Mouse (Mus musculus) heart, embryonic 13.5 days (tissue): ENCODE results near the gene Tubd1. TPM values are rescaled to one million over a fixed set of nuclear protein-coding genes. Genes with fewer than 3 reads are reported as not detected.

Experiments
- ATAC-seq: fragments of 200-750 bp; cut with Nextera tagmentation; 2 replicates; pipeline ENCODE4 v1.8.0; 2017; ENCODE audit warnings: moderate TSS enrichment; ENCODE audit not compliant: insufficient number of reproducible peaks, low FRiP score, low TSS enrichment; ENCODE audit errors: extremely low read depth
- H3K27ac ChIP-seq: fragments of 300-500 bp; sonication (generic); replicated peaks from 2 replicates; pipeline ENCODE4 v1.5.1; 2015; ENCODE audit warnings: moderate library complexity, mild to moderate bottlenecking, inconsistent platforms
- H3K27me3 ChIP-seq: fragments of 300-500 bp; sonication (generic); replicated peaks from 2 replicates; pipeline ENCODE4 v1.6.1; 2015; ENCODE audit warnings: mild to moderate bottlenecking, inconsistent platforms
- H3K36me3 ChIP-seq: fragments of 300-500 bp; sonication (generic); 2 replicates; pipeline ENCODE4 v1.6.1; 2015; ENCODE audit warnings: mild to moderate bottlenecking, inconsistent platforms
- H3K4me1 ChIP-seq: fragments of 300-500 bp; sonication (generic); 2 replicates; pipeline ENCODE4 v1.6.1; 2015; ENCODE audit warnings: inconsistent platforms
- H3K4me2 ChIP-seq: fragments of 300-500 bp; sonication (generic); 2 replicates; pipeline ENCODE4 v1.6.1; 2015; ENCODE audit warnings: inconsistent platforms, mild to moderate bottlenecking, moderate library complexity
- H3K4me3 ChIP-seq: fragments of 300-500 bp; sonication (generic); 2 replicates; pipeline ENCODE4 v1.5.1; 2015; ENCODE audit warnings: moderate library complexity, mild to moderate bottlenecking, inconsistent platforms
- H3K9ac ChIP-seq: fragments of 300-500 bp; sonication (generic); 2 replicates; pipeline ENCODE4 v1.6.1; 2015; ENCODE audit warnings: inconsistent platforms, mild to moderate bottlenecking, moderate library complexity
- H3K9me3 ChIP-seq: fragments of 300-500 bp; sonication (generic); 2 replicates; pipeline ENCODE4 v1.6.1; 2016; ENCODE audit warnings: inconsistent platforms
- WGBS: fragments of 180-500 bp; shearing (Covaris S2); methylation state at CpG from one replicate; pipeline ENCODE4 v1.1.7; 2015; ENCODE audit warnings: mixed read lengths; 5-methylcytosine and 5-hydroxymethylcytosine counted together
- polyA plus RNA-seq: library from polyadenylated mRNA; unstranded; fragments of >200 nt; fragmentation: Nextera tagmentation; extraction: Ambion mirVana; gene quantifications from 2 replicates; pipeline ENCODE4 v1.2.1, GENCODE M21; 2015

The Tubd1 gene
- polyA plus RNA-seq, 1 experiment from 2014 or later = 11.5 TPM

DNA sequence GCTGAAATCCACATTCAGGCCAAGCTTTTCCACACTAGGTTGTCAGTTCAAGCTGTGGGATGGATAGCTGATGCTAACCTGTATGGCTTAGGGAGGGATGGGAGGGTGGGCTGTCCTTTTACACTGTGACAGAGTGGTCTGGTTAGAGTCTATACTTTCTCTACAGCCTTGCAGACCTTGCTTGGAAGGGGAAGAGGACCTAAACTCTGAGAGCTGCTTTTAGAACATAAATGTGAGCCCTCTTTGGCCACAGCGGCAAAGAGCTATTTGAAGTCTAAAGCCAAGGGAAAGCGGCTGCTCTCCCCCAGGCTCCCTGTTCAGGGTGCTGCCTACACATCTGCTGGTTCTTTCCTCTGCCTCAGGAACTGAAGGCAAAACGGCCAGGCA is 40.8 kb downstream of the Tubd1 start:
- Histone ChIP-seq H3K9me3 (no peaks in the 10 kb centered on the region), H3K4me2 (peak overlapping the region; percentile 73), H3K4me1 (peaks cover 54% of the 10 kb centered on the region), H3K27ac (peak overlapping the region; percentile 97), H3K9ac (peak overlapping the region; percentile 97), H3K36me3 (peaks cover 8% of the 10 kb centered on the region; the same call in 1 of the 2 replicates), H3K4me3 (peak overlapping the region; percentile 78), H3K27me3 (no peaks in the 10 kb centered on the region)
- ATAC-seq = no peak
- WGBS = 20% methylated on average over 3 of the region's 3 CpGs

DNA sequence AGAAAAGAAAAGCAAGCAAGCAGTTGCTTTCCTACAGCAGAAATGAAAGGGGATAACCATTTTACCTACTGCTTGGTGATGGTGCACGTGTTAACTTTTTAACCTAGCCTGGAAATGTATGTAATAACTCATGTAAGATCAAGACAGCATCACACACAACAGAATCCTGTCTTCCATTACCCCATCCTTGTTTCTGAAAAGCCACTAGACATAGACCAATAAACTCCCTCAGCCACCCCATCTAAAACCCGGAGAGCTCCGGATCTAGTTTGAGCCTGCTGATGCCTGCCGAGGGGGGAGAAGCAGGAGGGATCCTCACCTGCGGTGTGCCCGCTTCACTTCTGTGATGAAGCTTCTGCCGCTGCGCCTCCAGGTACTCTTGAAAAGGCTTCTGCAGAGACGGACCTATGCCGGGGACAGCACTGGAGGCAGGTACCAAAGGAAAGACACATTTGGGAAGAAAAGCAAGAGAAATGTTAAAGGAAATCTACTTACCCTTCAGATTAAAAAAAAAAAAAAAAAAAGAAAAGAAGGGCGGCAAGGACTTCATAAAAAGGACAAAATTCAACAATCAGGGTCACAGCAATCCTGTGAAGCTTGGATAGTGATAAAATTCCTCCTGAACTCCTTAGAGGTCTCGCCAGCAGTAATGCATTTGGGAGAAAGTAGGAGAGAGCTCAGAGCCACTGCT is 41.5 kb downstream of the Tubd1 start:
- peak overlapping the region; percentile 78 for H3K4me3 ChIP-seq
- no peak for ATAC-seq
- H3K4me1 ChIP-seq = peaks cover 47% of the 10 kb centered on the region
- peak overlapping the region; percentile 97 for H3K27ac ChIP-seq
- no peaks in the 10 kb centered on the region for H3K27me3 ChIP-seq
- peak overlapping the region; percentile 73 for H3K4me2 ChIP-seq
- WGBS = 4% methylated on average over 12 of the region's 12 CpGs
- peak overlapping the region; percentile 97 for H3K9ac ChIP-seq
- H3K9me3 ChIP-seq = no peaks in the 10 kb centered on the region
- peaks cover 8% of the 10 kb centered on the region; the same call in 1 of the 2 replicates for H3K36me3 ChIP-seq

DNA sequence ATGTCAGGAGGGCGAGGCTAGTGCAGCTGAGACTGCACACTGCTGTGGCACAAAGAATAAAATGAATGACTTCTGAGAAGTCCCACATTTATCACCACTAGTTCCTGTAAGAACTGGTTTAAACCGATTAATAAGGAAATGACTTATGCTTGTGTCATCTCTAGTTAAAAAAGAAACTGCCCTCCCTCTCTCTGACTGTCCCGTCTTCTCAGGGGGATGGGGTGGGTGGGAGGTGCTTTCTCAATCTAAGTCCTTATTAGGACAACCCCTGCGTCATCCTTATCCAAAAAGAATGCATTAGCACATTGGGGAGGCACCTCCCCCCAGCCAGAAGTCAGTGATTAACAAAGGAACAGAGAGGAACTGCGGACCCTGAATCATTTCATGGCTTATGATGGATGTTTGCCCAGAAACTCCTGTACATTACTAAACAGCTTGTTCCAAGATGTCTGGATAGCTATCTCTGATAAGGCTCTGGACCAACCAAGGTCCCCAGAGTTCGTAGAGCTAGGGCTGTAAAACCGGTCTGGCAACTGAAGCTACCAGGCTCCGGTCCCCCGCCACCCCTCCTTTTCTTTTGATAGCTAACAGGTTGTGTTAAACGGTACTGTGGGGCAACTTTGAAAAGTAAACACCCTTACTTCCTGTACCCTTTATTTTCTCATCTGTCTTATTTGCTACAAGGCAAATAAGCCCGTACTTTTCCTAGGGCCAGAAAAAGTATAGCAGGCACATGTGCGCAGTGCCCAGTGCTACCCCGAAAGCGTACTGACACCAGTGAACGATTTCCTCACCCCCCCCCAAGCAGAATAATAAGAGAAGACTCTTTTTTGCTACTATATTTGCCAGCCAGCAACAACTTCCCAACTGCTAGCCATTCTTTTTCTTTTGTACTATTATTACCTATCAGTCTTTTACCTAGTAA is 42.3 kb downstream of the Tubd1 start:
- H3K9ac ChIP-seq = peak overlapping the region; percentile 97
- H3K4me1 ChIP-seq = peaks cover 46% of the 10 kb centered on the region
- H3K4me2 ChIP-seq = peak overlapping the region; percentile 73
- peak; percentile 75; the same call in 1 of the 2 replicates for ATAC-seq
- H3K27ac ChIP-seq = peak overlapping the region; percentile 97
- peaks cover 8% of the 10 kb centered on the region; the same call in 1 of the 2 replicates for H3K36me3 ChIP-seq
- H3K4me3 ChIP-seq = peak overlapping the region; percentile 78
- no peaks in the 10 kb centered on the region for H3K27me3 ChIP-seq
- 4% methylated on average over 15 of the region's 15 CpGs for WGBS
- no peaks in the 10 kb centered on the region for H3K9me3 ChIP-seq

DNA sequence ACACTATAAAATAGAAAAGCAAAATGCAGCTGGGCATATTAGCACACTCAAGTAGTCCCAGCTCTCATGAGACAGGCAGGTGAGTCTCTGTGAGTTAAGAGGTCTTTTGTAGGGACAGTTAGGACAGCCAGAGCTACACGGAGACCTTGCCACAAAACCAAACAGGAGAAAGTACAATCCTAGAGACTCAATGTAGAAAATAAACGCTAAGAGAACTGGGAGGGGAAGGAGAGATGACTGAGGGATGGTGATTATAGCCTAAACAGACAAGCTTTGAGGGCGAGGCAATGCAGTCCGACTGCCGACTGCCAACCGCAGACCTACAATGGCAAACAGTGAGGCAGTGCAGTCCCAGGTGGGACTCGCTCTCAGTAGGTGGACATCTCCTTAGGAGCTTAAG is 43.0 kb downstream of the Tubd1 start:
- 26% methylated on average over 7 of the region's 7 CpGs for WGBS
- no peak for ATAC-seq
- Histone ChIP-seq H3K4me2 (peak overlapping the region; percentile 73), H3K4me1 (peaks cover 47% of the 10 kb centered on the region), H3K36me3 (peaks cover 6% of the 10 kb centered on the region; the same call in 1 of the 2 replicates), H3K9me3 (no peaks in the 10 kb centered on the region), H3K9ac (peak overlapping the region; percentile 97), H3K4me3 (peak overlapping the region; percentile 78), H3K27me3 (no peaks in the 10 kb centered on the region), H3K27ac (peak overlapping the region; percentile 97)

DNA sequence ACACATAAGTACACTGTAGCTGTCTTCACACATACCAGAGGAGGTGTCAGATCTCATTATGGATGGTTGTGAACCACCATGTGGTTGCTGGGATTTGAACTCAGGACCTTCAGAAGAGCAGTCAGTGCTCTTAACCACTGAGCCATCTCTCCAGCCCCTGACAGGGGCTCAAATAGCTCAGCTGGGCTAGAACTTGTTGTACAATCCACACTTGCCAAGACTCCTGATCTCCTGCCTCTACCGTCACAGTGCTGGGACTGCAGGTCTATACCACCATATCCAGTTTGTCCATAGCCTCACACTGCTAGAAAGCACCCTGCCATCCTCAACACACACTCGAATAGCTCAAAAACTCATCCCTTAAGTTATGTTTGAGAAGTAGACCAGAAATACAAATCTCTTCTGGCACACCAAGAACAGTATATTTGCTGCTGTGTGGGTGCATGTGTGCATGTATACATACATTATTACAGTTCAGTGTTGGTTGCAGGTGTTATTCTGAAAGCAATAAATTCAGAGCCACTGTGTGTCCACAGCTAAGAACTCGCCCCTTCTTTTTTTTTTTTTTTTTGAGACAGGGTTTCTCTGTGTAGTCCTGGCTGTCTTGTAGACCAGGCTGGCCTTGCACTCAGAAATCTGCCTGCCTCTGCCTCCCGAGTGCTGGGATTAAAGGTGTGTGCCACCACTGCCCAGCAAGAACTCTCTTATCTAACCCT is 44.0 kb downstream of the Tubd1 start:
- Histone ChIP-seq H3K4me3 (no peak overlapping the region), H3K4me1 (peaks cover 53% of the 10 kb centered on the region), H3K27ac (no peak overlapping the region), H3K9ac (no peak overlapping the region), H3K4me2 (no peak overlapping the region), H3K9me3 (no peaks in the 10 kb centered on the region), H3K36me3 (peaks cover 3% of the 10 kb centered on the region; the same call in 1 of the 2 replicates), H3K27me3 (no peaks in the 10 kb centered on the region)
- no peak for ATAC-seq
- WGBS = 87% methylated on average over 4 of the region's 4 CpGs

DNA sequence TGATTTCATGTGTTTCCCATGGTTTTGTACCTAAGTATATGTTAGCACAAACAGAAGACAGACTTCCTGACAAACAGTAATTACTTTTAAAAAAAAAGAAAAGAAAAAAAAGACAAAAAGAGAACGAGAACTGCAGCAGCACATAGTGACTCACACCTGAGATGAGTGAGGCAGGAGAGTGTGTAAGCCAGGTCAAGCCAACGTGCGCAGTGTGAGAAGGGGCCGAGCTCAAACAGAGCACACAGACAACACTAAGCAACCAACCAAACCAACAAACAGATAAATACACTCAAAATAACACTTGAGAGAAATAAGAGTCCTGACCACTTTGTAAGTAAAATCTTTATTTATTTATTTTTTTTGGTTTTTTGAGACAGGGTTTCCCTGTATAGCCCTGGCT is 45.3 kb downstream of the Tubd1 start:
- Histone ChIP-seq H3K4me1 (peaks cover 48% of the 10 kb centered on the region), H3K27ac (no peak overlapping the region), H3K4me2 (no peak overlapping the region), H3K27me3 (no peaks in the 10 kb centered on the region), H3K9ac (no peak overlapping the region), H3K9me3 (no peaks in the 10 kb centered on the region), H3K36me3 (no peaks in the 10 kb centered on the region), H3K4me3 (no peak overlapping the region)
- no peak for ATAC-seq
- 86% methylated on average over 4 of the region's 4 CpGs for WGBS

DNA sequence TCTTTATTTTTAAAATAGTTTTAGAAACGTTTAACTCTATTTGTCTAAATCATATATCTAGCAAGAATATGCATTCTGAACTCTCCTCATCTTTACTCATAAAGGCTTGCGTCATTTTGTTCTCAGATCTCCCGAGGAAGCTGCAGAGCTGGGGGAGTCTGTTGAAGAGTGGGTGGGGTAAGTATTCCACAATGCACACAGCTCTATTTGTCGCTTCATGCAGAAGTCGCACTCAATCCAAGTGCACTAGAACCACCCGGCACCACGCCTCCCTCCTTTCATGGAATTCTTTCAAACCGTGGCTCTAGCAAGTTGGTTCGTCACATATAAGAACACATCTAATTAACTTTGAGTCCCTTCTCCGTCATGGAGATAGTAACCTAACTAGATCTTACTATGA is 45.8 kb downstream of the Tubd1 start:
- WGBS = 86% methylated on average over 10 of the region's 10 CpGs

DNA sequence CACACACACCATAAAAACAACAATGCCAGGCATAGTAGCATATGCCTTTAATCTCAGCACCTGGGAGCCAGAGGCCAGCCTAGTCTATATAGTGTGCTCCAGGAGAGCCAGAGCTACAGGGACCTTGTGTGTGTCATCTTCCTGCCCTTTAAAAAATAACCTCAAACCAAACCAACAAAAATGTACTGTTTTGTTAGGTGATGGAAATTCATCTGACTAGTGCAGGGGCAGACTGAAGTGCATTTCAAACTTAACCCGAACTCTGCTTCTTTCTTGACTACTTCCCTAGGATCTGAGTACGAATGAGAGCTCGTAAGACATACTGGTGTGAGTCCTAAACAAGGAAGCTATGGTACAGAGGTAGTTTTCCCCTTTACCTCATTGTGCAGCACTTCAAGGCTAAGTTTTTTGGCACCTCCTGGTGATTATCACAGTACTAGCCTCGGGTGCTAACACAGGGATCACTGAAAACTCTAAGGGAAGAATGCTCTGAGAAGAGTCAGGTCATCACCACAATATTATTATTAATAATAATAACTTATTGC is 46.6 kb downstream of the Tubd1 start:
- no peaks in the 10 kb centered on the region for H3K27me3 ChIP-seq
- no peaks in the 10 kb centered on the region for H3K9me3 ChIP-seq
- H3K9ac ChIP-seq = no peak overlapping the region
- WGBS = 76% methylated on average over 4 of the region's 4 CpGs
- H3K36me3 ChIP-seq = no peaks in the 10 kb centered on the region
- H3K4me3 ChIP-seq = no peak overlapping the region
- no peak for ATAC-seq
- H3K4me1 ChIP-seq = peaks cover 47% of the 10 kb centered on the region
- no peak overlapping the region for H3K4me2 ChIP-seq
- H3K27ac ChIP-seq = no peak overlapping the region

More for the DNA sequence above, 45.8 kb downstream of the Tubd1 start:
- Histone ChIP-seq H3K4me3 (no peak overlapping the region), H3K9ac (no peak overlapping the region), H3K4me1 (peaks cover 44% of the 10 kb centered on the region), H3K27me3 (no peaks in the 10 kb centered on the region), H3K4me2 (no peak overlapping the region), H3K27ac (no peak overlapping the region), H3K9me3 (no peaks in the 10 kb centered on the region), H3K36me3 (no peaks in the 10 kb centered on the region)
- ATAC-seq = no peak

DNA sequence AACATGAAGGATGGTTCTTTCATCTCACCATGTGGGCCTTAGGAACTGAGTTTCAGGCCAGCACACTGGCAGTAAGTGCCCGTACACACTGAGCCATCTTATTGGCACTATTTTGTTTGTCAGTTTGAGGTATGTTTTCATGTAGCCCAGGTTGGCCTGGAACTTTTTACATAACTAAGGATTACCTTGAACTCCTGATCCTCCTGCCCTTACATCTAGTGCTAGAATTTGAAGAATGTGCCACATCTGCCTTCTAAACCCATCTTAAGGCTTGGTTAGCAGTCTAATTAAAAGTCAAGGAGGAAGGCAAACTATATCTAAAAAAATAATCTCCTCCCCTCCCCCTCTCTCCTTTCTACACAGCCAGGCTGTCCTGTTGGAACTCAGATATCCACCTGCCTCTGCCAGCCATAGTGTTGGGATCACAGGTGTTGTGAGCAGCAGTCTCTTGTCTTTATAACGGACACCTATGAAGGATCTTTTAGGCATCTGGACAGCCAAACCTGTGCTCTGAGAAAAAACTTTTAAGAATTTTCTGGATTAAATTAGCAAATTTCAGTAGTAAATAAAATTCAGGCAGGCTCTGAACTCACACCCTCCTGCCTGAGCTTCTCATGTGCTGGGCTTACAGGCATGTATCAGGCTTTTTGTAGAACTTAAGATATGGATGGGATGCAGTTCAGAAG is 47.3 kb downstream of the Tubd1 start:
- no peak overlapping the region for H3K4me3 ChIP-seq
- no peaks in the 10 kb centered on the region for H3K27me3 ChIP-seq
- no peaks in the 10 kb centered on the region for H3K36me3 ChIP-seq
- H3K4me2 ChIP-seq = no peak overlapping the region
- WGBS = 82% methylated on average over 2 of the region's 2 CpGs
- peak overlapping the region; percentile 74 for H3K27ac ChIP-seq
- H3K9me3 ChIP-seq = no peaks in the 10 kb centered on the region
- H3K4me1 ChIP-seq = peaks cover 47% of the 10 kb centered on the region
- ATAC-seq = no peak
- H3K9ac ChIP-seq = no peak overlapping the region

DNA sequence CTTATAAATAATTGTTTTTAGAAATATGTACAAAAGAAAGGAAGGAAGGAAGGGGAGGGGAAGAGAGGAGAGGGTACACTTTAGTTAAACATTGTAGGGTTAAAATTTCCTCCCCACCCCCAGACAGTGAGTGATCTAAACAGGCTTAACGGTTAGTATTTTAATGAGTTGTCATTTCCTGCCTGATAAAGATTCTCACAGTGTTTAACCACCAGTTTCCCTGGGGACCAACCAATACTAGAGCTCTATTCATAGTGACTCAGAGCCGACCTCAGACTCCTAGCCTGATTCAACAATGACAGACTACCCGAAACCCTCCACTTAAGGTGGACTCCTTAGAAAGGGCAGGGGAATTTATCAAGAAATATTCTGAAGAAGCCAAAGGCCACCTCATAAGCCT is 48.2 kb downstream of the Tubd1 start:
- ATAC-seq = no peak
- H3K27me3 ChIP-seq = no peaks in the 10 kb centered on the region
- 15% methylated on average over 3 of the region's 3 CpGs for WGBS
- H3K9ac ChIP-seq = no peak overlapping the region
- H3K4me3 ChIP-seq = no peak overlapping the region
- H3K4me2 ChIP-seq = no peak overlapping the region
- no peaks in the 10 kb centered on the region for H3K9me3 ChIP-seq
- H3K4me1 ChIP-seq = peaks cover 39% of the 10 kb centered on the region
- H3K36me3 ChIP-seq = no peaks in the 10 kb centered on the region
- peak overlapping the region; percentile 74 for H3K27ac ChIP-seq
